Mouse (Mus musculus) gastrocnemius, postnatal 36 days (tissue): ENCODE measurements around the gene Otop2. TPM values are rescaled to one million over a fixed set of nuclear protein-coding genes. Genes with fewer than 3 reads are reported as not detected.
A peak's percentile ranks its signal among the peaks of the same experiment; 100 is the strongest.

ENCODE experiments used
- DNase-seq, 2 experiments: peaks; one replicate each; pipeline ENCODE4 v3.0.0; 2022
- intact Hi-C: fragments of 180-260 bp; cut with DNase I; formaldehyde crosslinking; loops from one replicate; pipeline ENCODE4 v1.15.1; 2025
- total RNA-seq, 2 experiments: library from RNA; stranded (reverse); gene quantifications; 2 replicates each; pipeline ENCODE4 v1.2.3; 2021

Gene Otop2
- total RNA-seq, 2 experiments from 2014 or later = not detected

DNA sequence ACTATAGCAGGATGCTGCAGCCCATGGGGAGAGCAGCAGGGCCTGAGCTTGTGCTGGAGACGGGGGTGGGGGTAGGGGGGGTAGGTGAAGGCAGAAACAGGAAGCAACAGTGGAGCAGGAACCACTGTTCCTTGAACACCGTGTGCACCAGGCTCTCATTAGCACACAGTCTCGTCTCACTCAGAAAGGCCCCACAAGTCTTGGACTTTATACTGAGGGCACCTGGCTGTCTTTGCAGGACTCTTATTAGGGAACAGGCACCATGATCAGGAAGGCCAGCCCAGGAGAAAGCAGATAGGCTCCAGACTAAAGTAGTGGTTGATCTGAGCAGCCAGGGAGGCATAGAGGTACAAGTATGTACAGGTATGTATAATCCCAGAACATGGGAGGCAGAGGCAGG, 30.4 kb downstream of the Otop2 start:
- no peak for DNase-seq
- intact Hi-C loops = no loop called here

DNA sequence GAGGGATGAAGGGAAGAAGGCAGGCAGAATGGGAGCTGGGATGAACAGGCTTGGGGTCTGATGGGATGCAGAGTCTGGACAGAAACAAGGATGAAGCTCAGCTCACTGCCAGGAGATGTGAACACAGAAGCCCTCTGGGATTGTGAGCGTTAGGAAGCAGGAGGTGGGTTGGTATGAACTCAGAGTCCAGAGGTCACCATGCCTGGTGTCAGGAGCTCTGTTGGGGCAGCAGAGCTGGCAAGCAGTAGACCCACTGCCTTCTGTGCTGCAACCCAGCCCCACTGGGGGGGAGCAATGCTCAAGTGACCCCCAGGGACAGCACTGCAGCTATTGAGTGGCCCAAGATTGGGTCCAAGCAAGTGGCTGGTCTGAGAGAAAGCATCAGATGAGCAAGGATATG, 30.9 kb downstream of the Otop2 start:
- DNase-seq = no peak
- intact Hi-C loops = no loop called here

DNA sequence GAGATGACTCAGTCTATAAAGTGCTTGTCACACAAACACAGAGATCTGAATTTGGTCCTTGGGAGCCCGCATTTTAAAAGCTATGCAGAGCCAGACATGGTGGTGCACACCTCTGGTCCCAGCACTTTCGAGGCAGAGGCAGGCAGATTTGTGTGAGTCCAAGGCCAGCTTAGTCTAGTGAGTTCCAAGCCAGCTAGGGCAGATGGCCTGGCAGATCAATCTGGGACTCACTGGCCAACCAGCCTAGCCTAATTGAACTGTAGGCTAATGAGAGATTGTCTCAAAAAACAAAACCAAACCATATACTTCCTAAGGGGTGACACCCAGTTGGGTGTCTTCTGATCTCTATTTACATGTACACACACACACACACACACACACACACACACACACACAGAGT, 34.3 kb downstream of the Otop2 start:
- DNase-seq = no peak
- intact Hi-C loops = no loop called here

DNA sequence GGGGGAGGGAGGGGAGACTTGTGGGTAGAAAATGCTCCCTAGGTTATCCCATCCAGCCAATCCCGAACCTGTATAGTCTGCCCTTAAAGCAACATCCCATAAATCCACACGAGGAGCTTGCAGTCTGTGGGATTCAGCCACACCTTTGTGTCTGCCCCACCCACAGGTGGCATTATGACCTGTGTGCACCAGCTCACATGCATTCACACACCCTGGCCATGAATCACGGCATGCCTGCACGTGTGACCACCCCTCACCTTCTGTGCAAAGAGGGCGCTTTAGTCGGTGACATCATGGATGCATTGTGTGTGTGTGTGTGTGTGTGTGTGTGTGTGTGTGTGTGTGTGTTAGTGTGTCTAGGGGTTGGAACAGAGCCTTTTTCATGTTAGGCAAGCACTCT, 34.9 kb downstream of the Otop2 start:
- intact Hi-C loops = no loop called here
- no peak for DNase-seq

DNA sequence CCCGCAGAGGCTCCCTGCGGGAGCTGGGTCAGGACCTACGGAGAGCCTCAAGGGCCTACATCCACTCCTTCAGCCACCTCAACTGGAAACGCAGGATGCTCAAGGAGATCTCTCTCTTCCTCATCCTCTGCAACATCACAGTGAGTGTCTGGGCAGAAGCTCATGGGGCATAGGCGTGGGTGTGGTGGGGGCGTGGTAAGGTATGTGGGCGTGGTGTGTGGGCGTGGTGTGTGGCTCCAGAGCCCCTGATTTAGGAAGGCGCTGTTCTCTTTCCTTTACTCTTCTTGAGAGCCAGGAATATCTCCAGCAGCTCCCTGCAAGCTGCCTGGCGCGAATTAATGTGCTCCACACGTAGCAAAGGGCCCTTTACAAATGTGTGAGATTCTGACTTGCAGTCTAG, 38.0 kb downstream of the Otop2 start:
- intact Hi-C loops = no loop called here
- DNase-seq = no peak

GRCm38 (mm10) chr11:115345515-115345914, 38.6 kb downstream of the Otop2 start:
- DNase-seq = no peak
- intact Hi-C loops = no loop called here

DNA sequence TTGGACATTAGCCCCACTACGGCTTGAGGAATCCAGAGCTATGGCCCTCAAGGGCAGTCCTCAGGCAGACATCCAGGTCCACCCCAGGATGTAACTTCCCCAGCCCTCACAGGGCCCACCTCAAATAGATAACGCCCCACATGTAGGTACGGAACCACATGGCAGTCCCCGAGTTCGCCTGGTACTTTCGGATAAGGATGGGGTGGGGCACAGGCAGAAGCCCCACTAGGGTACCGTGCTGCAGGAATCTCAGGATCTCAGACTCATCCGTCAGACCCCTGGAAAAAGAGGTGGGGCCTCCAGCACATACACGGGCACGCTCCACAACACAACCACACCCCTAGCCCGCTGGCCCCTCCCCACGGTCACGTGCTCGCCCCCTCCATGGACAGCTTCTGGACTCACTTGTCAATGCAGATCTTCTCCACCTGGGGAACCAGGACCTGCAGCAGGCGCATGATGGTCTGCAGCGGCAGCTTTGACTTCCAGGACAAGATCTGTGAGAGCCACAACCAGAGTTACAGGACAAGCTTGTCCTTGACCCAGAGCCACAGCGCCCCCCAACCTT, 41.8 kb downstream of the Otop2 start:
- DNase-seq = no peak
- intact Hi-C loops = no loop called here

DNA sequence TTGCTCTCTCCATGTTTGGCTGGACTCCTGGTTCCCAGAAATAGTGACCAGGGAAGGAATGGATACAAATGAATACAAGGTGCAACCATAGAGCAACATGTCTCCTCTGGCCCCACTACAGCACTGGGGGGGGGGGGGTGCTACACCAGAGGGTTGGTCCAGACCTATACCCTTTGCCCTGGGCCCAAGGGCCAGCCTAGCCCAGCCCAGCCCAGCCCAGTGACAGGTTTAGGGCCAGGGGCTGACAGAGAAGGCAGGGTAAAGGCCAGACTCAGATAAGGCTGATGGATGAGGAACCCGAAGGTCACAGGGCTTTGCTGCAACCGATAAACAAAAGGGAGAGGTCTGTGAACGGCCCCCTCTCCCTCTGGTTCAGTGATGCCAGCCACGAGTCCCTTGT, 43.0 kb downstream of the Otop2 start:
- intact Hi-C loops = loop anchor here (5.0 kb wide), 1 partner anchor 148 kb away; no protein-coding TSS in a partner anchor
- DNase-seq = no peak

DNA sequence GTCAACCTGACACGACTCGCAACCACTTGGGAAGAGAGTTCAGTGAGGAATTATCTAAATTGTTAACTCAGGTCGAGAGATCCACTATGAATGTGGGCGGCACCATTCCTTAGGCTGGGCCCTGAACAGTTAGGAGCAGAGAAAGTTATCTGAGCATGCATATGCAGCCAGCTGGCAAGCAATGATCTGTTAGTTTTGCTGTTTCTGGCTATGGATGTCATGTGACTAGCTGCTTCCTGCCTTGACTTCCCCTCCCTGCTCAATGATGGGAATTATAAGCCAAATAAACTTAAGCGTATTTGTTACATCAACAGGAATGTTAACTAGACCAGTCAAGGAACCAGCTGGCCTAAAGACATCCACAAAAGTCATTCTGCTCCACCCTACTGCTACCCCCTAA, 46.4 kb downstream of the Otop2 start:
- intact Hi-C loops = loop anchor here (5.0 kb wide), 1 partner anchor 151 kb away; no protein-coding TSS in a partner anchor
- DNase-seq = no peak

- DNase-seq = peak; percentile 40 to 48
- intact Hi-C loops = loop anchor here (1.0 to 5.0 kb wide), 2 partner anchors 32 to 152 kb away; partner anchors contain the start of gene Ush1g
Measured at GRCm38 (mm10) chr11:115354183-115354582, 47.2 kb downstream of the Otop2 start.

GRCm38 (mm10) chr11:115358468-115358867, 51.5 kb downstream of the Otop2 start:
- peak in 1 of 2 experiments; percentile 58 for DNase-seq
- intact Hi-C loops = no loop called here

DNA sequence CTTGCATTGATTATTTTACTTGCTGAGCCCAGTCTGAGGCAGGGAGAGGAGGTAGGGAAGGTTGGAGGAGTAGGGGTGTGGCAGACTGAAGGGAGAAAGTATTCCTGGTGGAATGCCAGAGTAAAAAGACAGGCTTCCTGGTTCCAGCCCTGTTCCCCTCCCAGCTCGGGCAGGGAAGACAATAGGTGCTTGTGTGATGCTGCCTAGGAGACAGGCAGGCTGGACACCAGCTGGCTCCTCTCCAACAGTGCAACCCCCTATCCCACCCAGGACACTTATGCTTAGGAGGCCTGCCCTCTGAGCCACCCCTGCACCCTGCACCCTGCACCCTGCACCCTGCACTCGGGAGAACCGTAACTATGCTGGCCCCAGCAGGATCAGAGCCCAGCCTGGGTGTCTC, 52.3 kb downstream of the Otop2 start:
- DNase-seq = no peak
- intact Hi-C loops = loop anchor here (1.0 kb wide), 1 partner anchor 112 kb away; no protein-coding TSS in a partner anchor

- intact Hi-C loops = loop anchor here (1.0 kb wide), 1 partner anchor 112 kb away; no protein-coding TSS in a partner anchor
Measured at GRCm38 (mm10) chr11:115359726-115360125, 52.8 kb downstream of the Otop2 start.

GRCm38 (mm10) chr11:115364136-115364535, 57.2 kb downstream of the Otop2 start:
- DNase-seq = no peak
- intact Hi-C loops = no loop called here

More at GRCm38 (mm10) chr11:115359726-115360125, 52.8 kb downstream of the Otop2 start:
- no peak for DNase-seq

GRCm38 (mm10) chr11:115366039-115366705, 59.2 kb downstream of the Otop2 start:
- intact Hi-C loops = no loop called here
- DNase-seq = no peak

DNA sequence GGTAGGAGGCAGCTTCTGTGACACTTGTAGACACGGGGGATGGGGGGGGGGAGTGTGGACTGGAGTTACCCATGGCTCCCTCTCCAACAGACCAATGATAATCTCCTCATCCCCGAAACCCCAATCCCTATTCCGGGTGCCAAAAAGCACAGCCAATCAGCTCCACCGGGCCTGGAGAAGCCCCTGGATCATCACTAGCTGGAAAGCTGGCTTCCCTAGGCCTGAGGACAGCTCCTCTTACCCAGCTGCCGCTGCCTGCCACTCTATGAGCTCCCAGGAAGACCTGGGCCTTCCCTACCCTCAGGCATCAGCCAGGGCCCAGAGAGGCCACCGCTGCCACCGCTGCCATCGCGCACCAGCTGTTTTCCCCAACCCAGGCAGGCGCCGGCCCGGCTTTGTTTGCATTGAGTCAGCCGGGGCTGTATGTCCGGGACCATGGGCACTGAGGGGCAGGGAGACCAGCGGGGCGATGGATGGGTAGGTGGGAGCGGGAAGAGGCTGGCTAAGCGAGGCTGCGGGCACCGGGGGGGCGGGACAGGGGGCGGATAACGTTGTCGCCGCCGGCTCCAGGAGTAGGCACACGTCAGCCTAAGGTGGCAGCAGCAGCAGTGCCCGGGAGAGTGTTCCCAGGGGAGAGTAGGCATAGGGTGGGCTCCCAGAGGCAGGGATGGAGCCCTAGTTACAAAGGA, 59.9 kb downstream of the Otop2 start:
- intact Hi-C loops = no loop called here
- no peak for DNase-seq

DNA sequence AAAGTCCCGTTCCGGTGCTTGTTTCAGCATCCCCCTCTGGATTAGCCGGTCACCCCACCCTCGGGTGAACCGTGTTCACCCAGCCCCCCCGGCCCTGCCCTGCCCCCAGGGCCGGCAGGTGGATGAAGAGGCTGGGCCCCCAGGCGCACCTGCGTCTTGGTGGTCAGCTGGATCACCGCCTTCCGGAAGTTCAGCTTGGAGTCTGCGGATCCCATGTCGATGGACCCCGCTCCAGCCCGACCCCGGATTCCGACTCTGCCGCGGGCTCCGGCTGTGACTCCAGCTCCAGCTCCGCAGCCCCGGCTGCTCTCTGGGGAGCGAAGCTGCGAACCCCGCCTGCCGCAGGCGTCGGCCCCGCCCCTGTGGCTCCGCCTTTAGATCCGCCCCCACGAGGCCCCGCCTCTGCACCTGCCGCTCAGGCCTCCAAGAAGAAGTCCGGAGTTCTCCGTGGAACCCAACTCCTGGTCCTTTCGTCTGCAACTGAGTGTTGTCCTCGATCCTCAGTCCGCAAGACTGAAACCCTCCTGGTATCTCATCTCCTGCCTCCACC, 60.5 kb downstream of the Otop2 start, which contains the start of gene Hid1:
TSS of gene Hid1 (minus strand) at position 362 of the 550 bp plus-strand sequence.
- peak; percentile 65 to 70 for DNase-seq
- intact Hi-C loops = no loop called here

DNA sequence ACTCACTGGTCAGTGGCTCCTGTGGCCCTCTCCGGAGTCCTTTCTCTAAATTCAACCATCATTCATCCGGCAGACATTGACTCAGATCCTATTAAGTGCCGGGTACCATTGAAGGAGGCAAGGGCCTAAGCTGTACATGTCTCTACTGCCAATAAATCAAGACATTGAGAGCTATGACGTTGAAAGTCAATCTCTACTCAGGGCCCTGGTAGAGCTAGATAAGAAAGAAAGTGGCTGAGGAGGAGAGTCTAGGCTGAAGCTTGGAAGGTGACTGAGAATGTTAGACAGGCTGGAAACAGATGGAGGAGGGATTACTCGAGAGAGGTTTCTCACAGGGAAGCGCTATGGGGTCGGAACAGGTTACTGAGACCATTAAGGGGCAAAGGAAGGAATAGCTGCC, 63.4 kb downstream of the Otop2 start:
- no peak for DNase-seq
- intact Hi-C loops = no loop called here

DNA sequence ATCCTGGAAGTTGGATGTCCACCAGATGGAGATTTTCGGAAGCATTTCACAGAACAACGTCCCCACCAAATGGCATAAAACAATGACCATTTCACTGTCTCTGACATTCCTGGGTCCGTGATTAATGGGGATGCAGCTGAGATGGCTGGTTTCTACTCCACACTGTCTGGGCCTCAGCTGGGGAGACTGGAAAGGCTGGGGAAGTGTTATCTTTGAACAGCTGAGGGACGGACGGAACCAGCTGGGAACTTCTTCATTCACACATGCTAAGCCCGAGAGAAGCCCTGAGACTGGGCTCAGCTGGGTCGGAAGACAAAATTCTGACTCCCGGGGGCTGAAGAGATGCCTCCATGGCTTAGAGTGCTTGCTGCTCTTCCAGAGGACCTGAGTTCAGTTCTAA, 64.4 kb downstream of the Otop2 start:
- no peak for DNase-seq
- intact Hi-C loops = no loop called here

DNA sequence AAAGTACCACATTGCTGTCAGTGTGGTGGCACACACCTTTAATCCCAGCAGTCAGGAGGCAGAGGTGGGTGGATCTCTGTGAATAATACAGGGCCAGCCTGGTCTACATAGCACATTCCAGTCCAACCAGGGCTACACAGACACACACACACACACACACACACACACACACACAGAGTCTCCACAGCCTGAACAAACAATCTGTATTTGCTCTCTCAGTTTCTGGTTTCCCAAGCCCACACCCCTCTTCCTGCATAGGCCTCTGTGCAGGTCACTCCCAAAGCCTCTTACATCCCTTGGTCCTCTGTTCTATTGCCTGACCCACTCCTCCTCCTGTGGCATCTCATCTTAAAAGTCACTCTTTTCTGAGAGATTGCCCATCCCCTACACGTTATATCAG, 65.1 kb downstream of the Otop2 start:
- intact Hi-C loops = no loop called here
- DNase-seq = no peak

- intact Hi-C loops = no loop called here
- no peak for DNase-seq
Measured at GRCm38 (mm10) chr11:115372737-115373136, 65.8 kb downstream of the Otop2 start.
